Mouse (Mus musculus) MEL (cell line): Measurements from ENCODE around the gene Clk3. TPM values are rescaled to one million over a fixed set of nuclear protein-coding genes. Genes with fewer than 3 reads are reported as not detected.
A peak's percentile ranks its signal among the peaks of the same experiment; 100 is the strongest.

Experiments
- DNase-seq: peaks from one replicate; pipeline ENCODE4 v3.0.0; 2011; ENCODE audit warnings: low read depth, low spot score
- H3K27ac ChIP-seq: 2 replicates; pipeline ENCODE4 v1.5.1; 2012; ENCODE audit warnings: low read depth, mild to moderate bottlenecking, control low read depth, low read length, moderate library complexity; ENCODE audit not compliant: control insufficient read depth
- H3K27me3 ChIP-seq, 2 experiments: fragments of 150-350 bp in 1 of 2; sonication (generic) in 1 of 2; 2 replicates each; pipeline ENCODE4 v1.6.1; 2012; ENCODE audit warnings: low read length in 2 of 2, mild to moderate bottlenecking in 2 of 2, improper control_type of control experiment in 1 of 2, moderate library complexity in 1 of 2; ENCODE audit not compliant: insufficient read depth in 2 of 2, control insufficient read depth in 1 of 2
- H3K36me3 ChIP-seq, 2 experiments: 2 replicates each; pipeline ENCODE4 v1.6.1; 2012 to 2014; ENCODE audit warnings: low read length in 2 of 2, improper control_type of control experiment in 1 of 2, inconsistent platforms in 1 of 2, mild to moderate bottlenecking in 1 of 2; ENCODE audit not compliant: insufficient read depth in 2 of 2, control insufficient read depth in 1 of 2
- H3K4me1 ChIP-seq, 2 experiments: fragments of 150-350 bp in 1 of 2; sonication (generic) in 1 of 2; 2 replicates each; pipeline ENCODE4 v1.6.1; 2012; ENCODE audit warnings: low read length in 2 of 2, improper control_type of control experiment in 1 of 2, mild to moderate bottlenecking in 1 of 2; ENCODE audit not compliant: insufficient read depth in 2 of 2, control insufficient read depth in 1 of 2
- H3K4me3 ChIP-seq, 2 experiments: fragments of 150-350 bp in 1 of 2; sonication (generic) in 1 of 2; 2 replicates each; pipeline ENCODE4 v1.5.1; 2012; ENCODE audit warnings: low read depth in 2 of 2, low read length in 2 of 2, mild to moderate bottlenecking in 2 of 2, moderate library complexity in 2 of 2, control low read depth in 1 of 2, improper control_type of control experiment in 1 of 2; ENCODE audit not compliant: control insufficient read depth in 1 of 2, insufficient read depth in 1 of 2
- H3K79me2 ChIP-seq: 2 replicates; pipeline ENCODE4 v1.6.1; 2012; ENCODE audit warnings: mild to moderate bottlenecking, low read length, moderate library complexity; ENCODE audit not compliant: control insufficient read depth, poor library complexity, insufficient read depth
- H3K9ac ChIP-seq: 2 replicates; pipeline ENCODE4 v1.6.1; 2012; ENCODE audit warnings: low read depth, mild to moderate bottlenecking, control low read depth, low read length, moderate library complexity; ENCODE audit not compliant: control insufficient read depth, poor library complexity, severe bottlenecking
- H3K9me3 ChIP-seq: fragments of 150-350 bp; sonication (generic); replicated peaks from 2 replicates; pipeline ENCODE4 v1.6.1; 2012; ENCODE audit warnings: mild to moderate bottlenecking, low read length, improper control_type of control experiment, moderate library complexity; ENCODE audit not compliant: insufficient read depth
- CHD2 ChIP-seq: IDR thresholded peaks from 2 replicates; pipeline ENCODE4 v1.6.1; 2011; ENCODE audit warnings: low read length, improper control_type of control experiment
- CTCF ChIP-seq, 3 experiments: IDR thresholded peaks in 2 of 3; conservative IDR thresholded peaks in 1 of 3; 2 replicates each; pipeline ENCODE4 v1.5.1; 2011 to 2012; ENCODE audit warnings: low read length in 3 of 3, low read depth in 2 of 3, mild to moderate bottlenecking in 2 of 3, improper control_type of control experiment in 1 of 3, inconsistent platforms in 1 of 3, mixed read lengths in 1 of 3, moderate library complexity in 1 of 3; ENCODE audit not compliant: control insufficient read depth in 1 of 3, insufficient read depth in 1 of 3, poor library complexity in 1 of 3, severe bottlenecking in 1 of 3
- E2F4 ChIP-seq: IDR thresholded peaks from 2 replicates; pipeline ENCODE4 v1.6.1; 2011; ENCODE audit warnings: low read depth, low read length, improper control_type of control experiment, borderline replicate concordance
- EP300 ChIP-seq, 2 experiments: IDR thresholded peaks; 2 replicates each; pipeline ENCODE4 v1.6.1; 2011; ENCODE audit warnings: improper control_type of control experiment in 2 of 2, low read length in 2 of 2, low read depth in 1 of 2, mild to moderate bottlenecking in 1 of 2
- ETS1 ChIP-seq: IDR thresholded peaks from 2 replicates; pipeline ENCODE4 v1.6.1; 2012; ENCODE audit warnings: low read depth, mild to moderate bottlenecking, inconsistent platforms, low read length, improper control_type of control experiment, moderate library complexity
- MAX ChIP-seq: IDR thresholded peaks from 2 replicates; pipeline ENCODE4 v1.6.1; 2011; ENCODE audit warnings: low read length, improper control_type of control experiment
- MEF2A ChIP-seq: IDR thresholded peaks from 2 replicates; pipeline ENCODE4 v1.6.1; 2014; ENCODE audit warnings: low read depth, mild to moderate bottlenecking, inconsistent platforms, low read length, improper control_type of control experiment; ENCODE audit not compliant: poor library complexity, insufficient replicate concordance, severe bottlenecking; ENCODE audit errors: extremely low read depth
- MXI1 ChIP-seq: IDR thresholded peaks from 2 replicates; pipeline ENCODE4 v1.6.1; 2011; ENCODE audit warnings: mild to moderate bottlenecking, low read depth, low read length, improper control_type of control experiment
- MYB ChIP-seq: IDR thresholded peaks from 2 replicates; pipeline ENCODE4 v1.6.1; 2011; ENCODE audit warnings: mild to moderate bottlenecking, low read depth, low read length, improper control_type of control experiment
- NELFE ChIP-seq: IDR thresholded peaks from 2 replicates; pipeline ENCODE4 v1.6.1; 2011; ENCODE audit warnings: low read depth, low read length, improper control_type of control experiment
- NRF1 ChIP-seq: IDR thresholded peaks from 2 replicates; pipeline ENCODE4 v1.6.1; 2014; ENCODE audit warnings: low read depth, mild to moderate bottlenecking, inconsistent platforms, low read length, improper control_type of control experiment, moderate library complexity; ENCODE audit not compliant: poor library complexity, insufficient read depth, severe bottlenecking
- POLR2AphosphoS5 ChIP-seq: IDR thresholded peaks from 2 replicates; pipeline ENCODE4 v1.6.1; 2012; ENCODE audit warnings: low read depth, borderline replicate concordance, mild to moderate bottlenecking, inconsistent platforms, low read length, moderate library complexity, mixed read lengths
- RAD21 ChIP-seq: IDR thresholded peaks from 2 replicates; pipeline ENCODE4 v1.6.1; 2011; ENCODE audit warnings: mild to moderate bottlenecking, low read depth, low read length, improper control_type of control experiment
- SIN3A ChIP-seq: IDR thresholded peaks from 2 replicates; pipeline ENCODE4 v1.6.1; 2012; ENCODE audit warnings: low read length, improper control_type of control experiment, inconsistent platforms
- SMC3 ChIP-seq: IDR thresholded peaks from 2 replicates; pipeline ENCODE4 v1.6.1; 2011; ENCODE audit warnings: low read depth, low read length, improper control_type of control experiment
- TBP ChIP-seq: IDR thresholded peaks from 2 replicates; pipeline ENCODE4 v1.8.0; 2011; ENCODE audit warnings: low read depth, low read length, improper control_type of control experiment
- TCF12 ChIP-seq: IDR thresholded peaks from 2 replicates; pipeline ENCODE4 v1.6.1; 2014; ENCODE audit warnings: low read depth, mild to moderate bottlenecking, inconsistent platforms, low read length, improper control_type of control experiment, moderate library complexity
- USF1 ChIP-seq: IDR thresholded peaks from 2 replicates; pipeline ENCODE4 v1.6.1; 2014; ENCODE audit warnings: low read depth, mild to moderate bottlenecking, inconsistent platforms, low read length, improper control_type of control experiment, moderate library complexity
- ZC3H11A ChIP-seq: IDR thresholded peaks from 2 replicates; pipeline ENCODE4 v1.6.1; 2012; ENCODE audit warnings: low read depth, mild to moderate bottlenecking, inconsistent platforms, low read length, improper control_type of control experiment
- ZKSCAN1 ChIP-seq: IDR thresholded peaks from 2 replicates; pipeline ENCODE4 v1.6.1; 2012; ENCODE audit warnings: low read depth, mild to moderate bottlenecking, inconsistent platforms, low read length, improper control_type of control experiment, moderate library complexity
- ZNF384 ChIP-seq: IDR thresholded peaks from 2 replicates; pipeline ENCODE4 v1.6.1; 2012; ENCODE audit warnings: low read depth, mild to moderate bottlenecking, inconsistent platforms, low read length, improper control_type of control experiment
- polyA plus RNA-seq, 2 experiments: library from polyadenylated mRNA; stranded (reverse) in 1 of 2; unstranded in 1 of 2; fragments of >175 nt in 1 of 2; fragments of >200 nt in 1 of 2; gene quantifications; 2 replicates each; pipeline versions ENCODE4 v1.2.1 to v1.2.4; 2012; ENCODE audit warnings: low replicate concordance in 2 of 2, low read depth in 1 of 2; ENCODE audit not compliant: insufficient read length in 2 of 2, insufficient read depth in 1 of 2, missing spikeins in 1 of 2
- total RNA-seq: library from RNA; depleted of rRNA; stranded (reverse); fragments of 300-350 nt; gene quantifications from 2 replicates; pipeline ENCODE4 v1.2.3, GENCODE M21; 2012

Gene Clk3
- total and polyA plus RNA-seq, 3 experiments = 31.2 to 65.6 TPM; not detected in 1

- H3K4me3 ChIP-seq = no peak overlapping the region
- peaks cover 5 to 25% of the 10 kb centered on the region in 2 experiments for H3K4me1 ChIP-seq
- peaks cover 0 to 1% of the 10 kb centered on the region in 2 experiments; a peak in 1 of 4 replicates for H3K27me3 ChIP-seq
- no peaks in the 10 kb centered on the region for H3K9me3 ChIP-seq
- H3K9ac ChIP-seq = no peak overlapping the region
- peaks cover 47% of the 10 kb centered on the region for H3K79me2 ChIP-seq
- DNase-seq = no peak
- no peak overlapping the region for H3K27ac ChIP-seq
- peaks cover 14 to 20% of the 10 kb centered on the region in 2 experiments for H3K36me3 ChIP-seq
- no peak for TF ChIP-seq RAD21
- TF ChIP-seq MYB = no peak
These were observed 3.8 kb downstream of the Clk3 start for GRCm38 (mm10) chr9:57761563-57762551.

GRCm38 (mm10) chr9:57760416-57761146 is 5.1 kb downstream of the Clk3 start:
- H3K4me1 ChIP-seq = peaks cover 5 to 17% of the 10 kb centered on the region in 2 experiments

GRCm38 (mm10) chr9:57759289-57759688 is 6.4 kb downstream of the Clk3 start:
- Histone ChIP-seq H3K9ac (no peak overlapping the region), H3K79me2 (peaks cover 35% of the 10 kb centered on the region), H3K27ac (no peak overlapping the region), H3K27me3 (no peaks in the 10 kb centered on the region), H3K9me3 (no peaks in the 10 kb centered on the region), H3K4me3 (no peak overlapping the region), H3K36me3 (peaks cover 20 to 25% of the 10 kb centered on the region in 2 experiments), H3K4me1 (peaks cover 5 to 17% of the 10 kb centered on the region in 2 experiments)
- peak; percentile 63 for DNase-seq
- TF ChIP-seq EP300 (IDR thresholded peaks at IDR 0.05; ENCODE audit: low read depth in 1 of 2, low read length in 2 of 2) = no peak
- peak; percentile 29; the same call in 1 of the 2 replicates for TF ChIP-seq ZC3H11A
- 0 out of 2 replicates have a peak, but pooled peaks have one; percentile 22 for TF ChIP-seq SIN3A
- TF ChIP-seq RAD21 = peak; percentile 49
- no peak for TF ChIP-seq NELFE
- peak; percentile 69 for TF ChIP-seq SMC3
- TF ChIP-seq CTCF (IDR thresholded peaks at IDR 0.05 in 2 of 3, conservative IDR thresholded peaks at IDR 0.05 in 1 of 3; ENCODE audit: control insufficient read depth in 1 of 3, insufficient read depth in 1 of 3, low read depth in 2 of 3, low read length in 3 of 3, poor library complexity in 1 of 3, severe bottlenecking in 1 of 3) = peak; percentile 73 to 93 (median 81)

More at GRCm38 (mm10) chr9:57760416-57761146, 5.1 kb downstream of the Clk3 start:
- Histone ChIP-seq H3K79me2 (peaks cover 47% of the 10 kb centered on the region), H3K4me3 (no peak overlapping the region), H3K27me3 (no peaks in the 10 kb centered on the region), H3K9ac (no peak overlapping the region), H3K36me3 (peaks cover 19 to 20% of the 10 kb centered on the region in 2 experiments)
- DNase-seq = no peak
- TF ChIP-seq SIN3A (no peak), ZNF384 (no peak), ETS1 (no peak), ZKSCAN1 (no peak), POLR2AphosphoS5 (no peak), E2F4 (no peak), TCF12 (no peak), MXI1 (no peak), MEF2A (no peak), NRF1 (no peak), TBP (no peak), MAX (no peak), USF1 (no peak), CHD2 (no peak)
- TF ChIP-seq, all 39 proteins: peak for 0
- no peaks in the 10 kb centered on the region for H3K9me3 ChIP-seq
- no peak overlapping the region for H3K27ac ChIP-seq
